In genomic region chr11:39794183-39794652, GRCm38 (mm10) we compare ENCODE assay signal across 8 mouse cellular contexts.
DNase-seq lines count a peak whose midpoint lies in the region; ATAC-seq lines count a peak whose summit lies in the region.

No protein-coding gene starts in this region.

- H3K4me2 ChIP-seq in heart, embryonic 15.5 days = peak overlapping the region; percentile 65

- no peaks in the 10 kb centered on the region for H3K9me3 ChIP-seq in heart, embryonic 15.5 days (replicated peaks)

- H3K4me3 ChIP-seq in heart, embryonic 15.5 days = peak overlapping the region; percentile 40

- 3% methylated on average over 14 of the region's 14 CpGs for WGBS in heart, embryonic 15.5 days

- no peak overlapping the region for H3K27ac ChIP-seq in heart, embryonic 15.5 days

- no peaks in the 10 kb centered on the region for H3K36me3 ChIP-seq in heart, embryonic 15.5 days

- H3K9ac ChIP-seq in heart, embryonic 15.5 days = no peak overlapping the region

- no peaks in the 10 kb centered on the region; the same call in 1 of the 2 replicates for H3K4me1 ChIP-seq in heart, embryonic 15.5 days (replicated peaks)

- no peak for DNase-seq in heart, postnatal 36 days
- DNase-seq in embryo, embryonic 10 days (ENCODE audit: low spot score) = peak; percentile 73
- peak; percentile 11 for DNase-seq in heart, postnatal 4 days
- DNase-seq in left cerebral cortex, postnatal 36 days (ENCODE audit: low spot score in 2 of 2) = peak; percentile 4 to 13
- peak; percentile 78 for DNase-seq in retina, embryonic 14.5 days (ENCODE audit: low spot score)

- intact Hi-C loops in heart, postnatal 36 days (cut with DNase I) = no loop called here
- intact Hi-C loops in left cerebral cortex, postnatal 36 days (cut with DNase I) = no loop called here

- no peaks in the 10 kb centered on the region for H3K27me3 ChIP-seq in heart, embryonic 15.5 days

- ATAC-seq in heart, embryonic 15.5 days (replicated peaks; ENCODE audit: insufficient number of reproducible peaks, insufficient read depth, low FRiP score, low read depth) = no peak
- ATAC-seq in monocyte, adult 5-6 weeks (replicated peaks; ENCODE audit: insufficient number of reproducible peaks, low FRiP score, low TSS enrichment, poor library complexity, severe bottlenecking) = no peak
- ATAC-seq in inflammation-experienced regulatory T-cells, adult 6 months = no peak

Comparison
In these comparisons a context has a peak if more than half of its experiments do, and no peak if none do; other contexts are left out.
1. DNase-seq: peak in embryo, embryonic 10 days (single experiment), heart, postnatal 4 days (single experiment), left cerebral cortex, postnatal 36 days (2 of 2) and retina, embryonic 14.5 days (single experiment); none in heart, postnatal 36 days (0 of 2).